Mouse (Mus musculus) cerebellum, postnatal 14 days (tissue): ENCODE results near the gene Gm12887.

ENCODE experiments used
- DNase-seq, 2 experiments: peaks; one replicate each; pipeline ENCODE4 v3.0.0; 2021; ENCODE audit warnings: mixed read lengths in 2 of 2

Gene Gm12887

GRCm38 (mm10) chr4:121622003-121622402, at the start of gene Gm12887:
Gm12887 (minus strand) TSS chr4:121622103.
- DNase-seq, result no peak

GRCm38 (mm10) chr4:121657040-121657439, 35.1 kb upstream of the Gm12887 start:
- DNase-seq, result no peak
